Mouse (Mus musculus): Measurements from ENCODE around the gene Fam25c. TPM values are rescaled to one million over a fixed set of nuclear protein-coding genes. Genes with fewer than 3 reads are reported as not detected.

Gene Fam25c
- total and polyA plus RNA-seq, 3 experiments: not detected

GRCm38 (mm10) chr14:34311691-34312090 lies 43.5 kb downstream of the Fam25c start:
- TF ChIP-seq MEF2A (IDR thresholded peaks at IDR 0.05; ENCODE audit: borderline replicate concordance, low read depth, low read length) (no peak), RCOR1 (conservative IDR thresholded peaks at IDR 0.05; ENCODE audit: low read depth, low read length) (no peak), MAX (IDR thresholded peaks at IDR 0.05; ENCODE audit: low read length) (no peak), JUN (IDR thresholded peaks at IDR 0.05; ENCODE audit: insufficient read depth, low read depth, low read length) (no peak), ZMIZ1 (IDR thresholded peaks at IDR 0.05; ENCODE audit: low read depth, low read length) (no peak), USF1 (IDR thresholded peaks at IDR 0.05; ENCODE audit: low read depth, low read length) (no peak), JUND (conservative IDR thresholded peaks at IDR 0.05; ENCODE audit: low read depth, low read length) (no peak), TCF12 (IDR thresholded peaks at IDR 0.05; ENCODE audit: low read depth, low read length) (no peak), USF2 (conservative IDR thresholded peaks at IDR 0.05; ENCODE audit: low read depth, low read length) (no peak), NRF1 (IDR thresholded peaks at IDR 0.05; ENCODE audit: low read depth, low read length) (no peak), SIN3A (IDR thresholded peaks at IDR 0.05; ENCODE audit: low read length) (no peak; the same call in 1 of the 2 replicates), ZNF384 (IDR thresholded peaks at IDR 0.05; ENCODE audit: low read depth, low read length) (no peak), NELFE (IDR thresholded peaks at IDR 0.05; ENCODE audit: low read depth, low read length) (no peak), E2F4 (IDR thresholded peaks at IDR 0.05; ENCODE audit: insufficient replicate concordance, low read depth, low read length) (no peak)
- H3K27me3 ChIP-seq (replicated peaks): no peaks in the 10 kb centered on the region
- peaks cover 0 to 18% of the 10 kb centered on the region in 2 experiments for H3K36me3 ChIP-seq (replicated peaks in 1 of 2; ENCODE audit: control insufficient read depth in 1 of 2, insufficient read depth in 1 of 2, low read length in 1 of 2)
- H3K9me3 ChIP-seq (replicated peaks; ENCODE audit: low read length): no peaks in the 10 kb centered on the region
- peak; percentile 44 for DNase-seq (ENCODE audit: extremely low read depth)
- in situ Hi-C loops (cut with MboI; ENCODE audit: low pct_ligation_motif_present, low pct_unique_long_range_greater_than_20kb, low sequenced_read_pairs): no loop called here
- H3K9ac ChIP-seq (ENCODE audit: insufficient read depth, low read depth): peak overlapping the region; percentile 94
- dilution Hi-C loops (cut with MboI; ENCODE audit: extremely low pct_ligation_motif_present, extremely low pct_unique_long_range_greater_than_20kb, low sequenced_read_pairs): no loop called here
- peaks cover 4 to 45% of the 10 kb centered on the region in 2 experiments; a peak in 3 of 4 replicates for H3K4me1 ChIP-seq (ENCODE audit: control insufficient read depth in 1 of 2, insufficient read depth in 2 of 2)
- H3K4me2 ChIP-seq (ENCODE audit: insufficient read depth, low read depth, poor library complexity, severe bottlenecking): peak overlapping the region; percentile 91
- H3K79me2 ChIP-seq (replicated peaks; ENCODE audit: control insufficient read depth, extremely low read depth, insufficient read depth, poor library complexity, severe bottlenecking): peaks cover 40% of the 10 kb centered on the region
- H3K4me3 ChIP-seq (replicated peaks in 1 of 3; ENCODE audit: low read depth in 2 of 3, low read length in 2 of 3, poor library complexity in 1 of 3): peak overlapping the region; percentile 69 to 99 (median 74)
- no peak overlapping the region for H3K27ac ChIP-seq (ENCODE audit: insufficient read depth, low read depth)

GRCm38 (mm10) chr14:34311021-34311631 lies 44.1 kb downstream of the Fam25c start:
- Histone ChIP-seq H3K79me2 (replicated peaks; ENCODE audit: control insufficient read depth, extremely low read depth, insufficient read depth, poor library complexity, severe bottlenecking) (peaks cover 38% of the 10 kb centered on the region), H3K36me3 (replicated peaks in 1 of 2; ENCODE audit: control insufficient read depth in 1 of 2, insufficient read depth in 1 of 2, low read length in 1 of 2) (peaks cover 0 to 19% of the 10 kb centered on the region in 2 experiments), H3K27ac (ENCODE audit: insufficient read depth, low read depth) (peak overlapping the region; percentile 82), H3K4me1 (ENCODE audit: control insufficient read depth in 1 of 2, insufficient read depth in 2 of 2) (peaks cover 4 to 45% of the 10 kb centered on the region in 2 experiments; a peak in 3 of 4 replicates), H3K27me3 (replicated peaks) (no peaks in the 10 kb centered on the region), H3K4me3 (replicated peaks in 1 of 3; ENCODE audit: low read depth in 2 of 3, low read length in 2 of 3, poor library complexity in 1 of 3) (peak overlapping the region; percentile 69 to 99 (median 74)), H3K9me3 (replicated peaks; ENCODE audit: low read length) (no peaks in the 10 kb centered on the region), H3K4me2 (ENCODE audit: insufficient read depth, low read depth, poor library complexity, severe bottlenecking) (peak overlapping the region; percentile 91), H3K9ac (ENCODE audit: insufficient read depth, low read depth) (peak overlapping the region; percentile 94)
- DNase-seq (ENCODE audit: extremely low read depth): peak; percentile 39
- TF ChIP-seq MAX (IDR thresholded peaks at IDR 0.05; ENCODE audit: low read length) (peak; percentile 37; the same call in 1 of the 2 replicates), ZMIZ1 (IDR thresholded peaks at IDR 0.05; ENCODE audit: low read depth, low read length) (no peak), SIN3A (IDR thresholded peaks at IDR 0.05; ENCODE audit: low read length) (peak; percentile 41), MXI1 (IDR thresholded peaks at IDR 0.05; ENCODE audit: low read depth, low read length) (0 out of 2 replicates have a peak, but pooled peaks have one; percentile 20)
- in situ Hi-C loops (cut with MboI; ENCODE audit: low pct_ligation_motif_present, low pct_unique_long_range_greater_than_20kb, low sequenced_read_pairs): no loop called here
- dilution Hi-C loops (cut with MboI; ENCODE audit: extremely low pct_ligation_motif_present, extremely low pct_unique_long_range_greater_than_20kb, low sequenced_read_pairs): no loop called here
